Mouse (Mus musculus) liver, adult 2 months (tissue): ENCODE data around the gene Ccdc134.

Experiments
- CTCF ChIP-seq: fragments of 200-500 bp; IDR thresholded peaks from 2 replicates; pipeline ENCODE4 v1.5.1; 2011; ENCODE audit warnings: low read depth, low read length, control low read depth
- POLR2A ChIP-seq: fragments of 200-500 bp; IDR thresholded peaks from 2 replicates; pipeline ENCODE4 v1.6.1; 2011; ENCODE audit warnings: low read length, control low read depth; ENCODE audit not compliant: insufficient read depth; ENCODE audit errors: extremely low read depth

- TF ChIP-seq POLR2A, result no peak
- TF ChIP-seq CTCF, result no peak
These were observed 676 bp downstream of the Ccdc134 start for GRCm38 (mm10) chr15:82128398-82128797.
